Mouse (Mus musculus): Measurements from ENCODE around the gene Cdc42ep1. TPM values are rescaled to one million over a fixed set of nuclear protein-coding genes. Genes with fewer than 3 reads are reported as not detected.

Cdc42ep1 gene
- polyA plus RNA-seq, 1 experiment from 2014 or later, result 32.0 TPM

DNA sequence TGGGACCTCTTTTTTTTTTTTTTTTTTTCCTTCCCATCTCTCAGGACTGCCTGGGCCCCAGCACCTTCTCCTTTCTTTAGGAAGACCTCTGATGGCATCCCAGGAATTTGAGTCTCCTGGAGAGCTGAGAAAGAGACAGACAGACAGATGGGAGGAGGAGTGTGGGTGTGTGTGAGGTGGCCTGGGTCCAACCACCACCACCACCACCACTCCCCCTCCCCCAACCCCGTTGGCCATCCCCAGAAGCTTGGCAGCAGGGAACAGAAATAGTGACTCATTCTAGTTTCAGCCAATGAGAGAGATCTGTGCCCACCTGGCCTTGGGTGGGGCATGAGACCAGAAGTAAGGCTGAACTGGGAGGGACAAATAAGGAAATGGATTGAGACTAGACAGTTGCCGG lies 35.8 kb upstream of the Cdc42ep1 start:
- Histone ChIP-seq H3K4me1 (replicated peaks) (peaks cover 53% of the 10 kb centered on the region), H3K27ac (no peak overlapping the region), H3K4me3 (no peak overlapping the region), H3K9ac (no peak overlapping the region), H3K36me3 (no peaks in the 10 kb centered on the region), H3K9me3 (replicated peaks) (no peaks in the 10 kb centered on the region), H3K27me3 (peaks cover 9% of the 10 kb centered on the region), H3K4me2 (no peak overlapping the region)
- WGBS, result 20% methylated on average over 2 of the region's 2 CpGs
- ATAC-seq (replicated peaks; ENCODE audit: insufficient number of reproducible peaks, insufficient read depth, low FRiP score, low read depth), result no peak

DNA sequence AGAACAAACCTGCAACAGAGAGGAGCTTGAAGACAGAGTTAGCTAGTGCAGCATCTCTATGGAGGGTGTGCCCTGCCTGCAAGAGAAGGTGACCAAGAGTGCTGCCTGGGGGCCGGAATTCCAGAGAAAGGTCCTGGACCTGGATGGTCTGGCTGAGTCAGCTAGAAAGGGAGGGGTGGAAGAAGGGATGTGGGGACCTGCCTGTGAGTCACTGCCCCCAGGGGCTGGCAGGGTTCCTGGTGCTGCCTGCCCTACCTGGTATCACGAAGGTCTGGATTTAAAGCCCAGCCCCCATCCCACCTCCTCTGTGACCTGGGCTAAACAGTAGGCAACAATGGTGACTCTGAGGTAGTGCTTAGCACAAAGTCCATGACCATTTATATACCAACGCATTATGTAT lies 35.3 kb upstream of the Cdc42ep1 start:
- no peak overlapping the region for H3K4me3 ChIP-seq
- H3K9me3 ChIP-seq (replicated peaks), result no peaks in the 10 kb centered on the region
- H3K27me3 ChIP-seq, result peaks cover 7% of the 10 kb centered on the region
- peaks cover 48% of the 10 kb centered on the region for H3K4me1 ChIP-seq (replicated peaks)
- no peak overlapping the region for H3K27ac ChIP-seq
- ATAC-seq (replicated peaks; ENCODE audit: insufficient number of reproducible peaks, insufficient read depth, low FRiP score, low read depth), result no peak
- H3K4me2 ChIP-seq, result no peak overlapping the region
- no peaks in the 10 kb centered on the region for H3K36me3 ChIP-seq
- 76% methylated on average over 3 of the region's 3 CpGs for WGBS
- no peak overlapping the region for H3K9ac ChIP-seq

DNA sequence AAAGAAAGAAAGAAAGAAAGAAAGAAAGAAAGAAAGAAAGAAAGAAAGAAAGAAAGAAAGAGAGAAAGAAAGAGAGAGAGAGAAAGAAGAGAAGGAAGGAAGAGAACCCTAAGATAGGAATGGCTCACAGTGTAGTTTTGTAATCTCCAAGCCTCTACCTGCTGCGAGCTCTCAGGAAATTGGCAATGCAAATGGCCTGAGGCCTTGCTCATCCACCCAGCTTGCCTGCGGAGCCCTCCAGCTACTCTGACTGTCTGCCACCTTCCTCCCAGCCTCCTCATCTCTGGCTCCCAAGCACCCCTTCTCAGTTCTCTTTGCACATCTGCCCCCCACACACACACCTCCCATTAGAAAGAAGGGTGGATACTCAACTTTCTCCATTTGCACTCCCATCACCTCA lies 33.4 kb upstream of the Cdc42ep1 start:
- no peak overlapping the region for H3K4me3 ChIP-seq
- H3K36me3 ChIP-seq, result no peaks in the 10 kb centered on the region
- peaks cover 30% of the 10 kb centered on the region for H3K4me1 ChIP-seq (replicated peaks)
- H3K4me2 ChIP-seq, result no peak overlapping the region
- 88% methylated on average over 2 of the region's 2 CpGs for WGBS
- no peak for ATAC-seq (replicated peaks; ENCODE audit: insufficient number of reproducible peaks, insufficient read depth, low FRiP score, low read depth)
- H3K27ac ChIP-seq, result no peak overlapping the region
- H3K9ac ChIP-seq, result no peak overlapping the region
- H3K27me3 ChIP-seq, result peaks cover 7% of the 10 kb centered on the region
- H3K9me3 ChIP-seq (replicated peaks), result no peaks in the 10 kb centered on the region

- Histone ChIP-seq H3K9me3 (replicated peaks) (no peaks in the 10 kb centered on the region), H3K27me3 (peaks cover 7% of the 10 kb centered on the region), H3K4me3 (no peak overlapping the region), H3K9ac (no peak overlapping the region), H3K36me3 (no peaks in the 10 kb centered on the region), H3K4me1 (replicated peaks) (peaks cover 25% of the 10 kb centered on the region), H3K27ac (no peak overlapping the region), H3K4me2 (no peak overlapping the region)
- no peak for ATAC-seq (replicated peaks; ENCODE audit: insufficient number of reproducible peaks, insufficient read depth, low FRiP score, low read depth)
- WGBS, result 39% methylated on average over 9 of the region's 9 CpGs
Observed at GRCm38 (mm10) chr15:78809739-78810138, 32.7 kb upstream of the Cdc42ep1 start.

DNA sequence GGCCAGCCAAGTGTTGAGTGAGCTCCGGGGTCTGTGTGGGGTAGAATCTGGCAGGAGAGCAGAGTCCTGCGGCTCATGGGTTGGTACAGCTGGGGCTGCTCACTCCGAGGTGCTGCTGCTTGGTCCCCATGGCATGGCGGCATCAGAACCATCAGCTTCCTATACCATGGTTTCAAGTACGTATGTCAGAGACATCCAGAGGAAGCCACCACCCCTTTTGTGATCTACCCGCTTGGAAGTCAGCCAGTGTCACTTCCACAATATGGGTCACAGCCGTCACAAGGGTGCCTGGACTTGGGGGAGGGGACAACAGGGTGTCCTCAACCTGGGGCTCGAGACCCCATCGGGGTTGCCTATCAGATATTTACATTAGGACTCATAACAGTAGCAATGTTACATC lies 32.3 kb upstream of the Cdc42ep1 start:
- H3K4me2 ChIP-seq, result no peak overlapping the region
- 43% methylated on average over 9 of the region's 9 CpGs for WGBS
- H3K27me3 ChIP-seq, result peaks cover 7% of the 10 kb centered on the region
- H3K36me3 ChIP-seq, result no peaks in the 10 kb centered on the region
- no peak overlapping the region for H3K4me3 ChIP-seq
- H3K9ac ChIP-seq, result no peak overlapping the region
- no peak for ATAC-seq (replicated peaks; ENCODE audit: insufficient number of reproducible peaks, insufficient read depth, low FRiP score, low read depth)
- H3K27ac ChIP-seq, result no peak overlapping the region
- H3K4me1 ChIP-seq (replicated peaks), result peaks cover 27% of the 10 kb centered on the region
- no peaks in the 10 kb centered on the region for H3K9me3 ChIP-seq (replicated peaks)

- WGBS, result 83% methylated on average over 4 of the region's 4 CpGs
Observed at GRCm38 (mm10) chr15:78813603-78814002, 28.8 kb upstream of the Cdc42ep1 start.

GRCm38 (mm10) chr15:78815314-78816073 lies 26.9 kb upstream of the Cdc42ep1 start:
- Histone ChIP-seq H3K27me3 (no peaks in the 10 kb centered on the region), H3K4me3 (no peak overlapping the region), H3K9me3 (replicated peaks) (no peaks in the 10 kb centered on the region), H3K4me1 (replicated peaks) (peaks cover 16% of the 10 kb centered on the region), H3K9ac (no peak overlapping the region), H3K36me3 (no peaks in the 10 kb centered on the region), H3K27ac (peak overlapping the region; percentile 21), H3K4me2 (no peak overlapping the region)
- 29% methylated on average over 11 of the region's 11 CpGs for WGBS
- ATAC-seq (replicated peaks; ENCODE audit: insufficient number of reproducible peaks, insufficient read depth, low FRiP score, low read depth), result peak; percentile 70

More at GRCm38 (mm10) chr15:78813603-78814002, 28.8 kb upstream of the Cdc42ep1 start:
- Histone ChIP-seq H3K4me2 (no peak overlapping the region), H3K9me3 (replicated peaks) (no peaks in the 10 kb centered on the region), H3K4me1 (replicated peaks) (peaks cover 25% of the 10 kb centered on the region), H3K36me3 (no peaks in the 10 kb centered on the region), H3K4me3 (no peak overlapping the region), H3K27ac (no peak overlapping the region), H3K9ac (no peak overlapping the region), H3K27me3 (no peaks in the 10 kb centered on the region)
- ATAC-seq (replicated peaks; ENCODE audit: insufficient number of reproducible peaks, insufficient read depth, low FRiP score, low read depth), result no peak

GRCm38 (mm10) chr15:78816074-78816391 lies 26.4 kb upstream of the Cdc42ep1 start:
- ATAC-seq (replicated peaks; ENCODE audit: insufficient number of reproducible peaks, insufficient read depth, low FRiP score, low read depth), result no peak
- 60% methylated on average over 6 of the region's 6 CpGs for WGBS
- Histone ChIP-seq H3K4me1 (replicated peaks) (peaks cover 14% of the 10 kb centered on the region), H3K36me3 (no peaks in the 10 kb centered on the region), H3K9ac (no peak overlapping the region), H3K4me3 (no peak overlapping the region), H3K27ac (peak overlapping the region; percentile 21), H3K27me3 (no peaks in the 10 kb centered on the region), H3K9me3 (replicated peaks) (no peaks in the 10 kb centered on the region), H3K4me2 (no peak overlapping the region)

DNA sequence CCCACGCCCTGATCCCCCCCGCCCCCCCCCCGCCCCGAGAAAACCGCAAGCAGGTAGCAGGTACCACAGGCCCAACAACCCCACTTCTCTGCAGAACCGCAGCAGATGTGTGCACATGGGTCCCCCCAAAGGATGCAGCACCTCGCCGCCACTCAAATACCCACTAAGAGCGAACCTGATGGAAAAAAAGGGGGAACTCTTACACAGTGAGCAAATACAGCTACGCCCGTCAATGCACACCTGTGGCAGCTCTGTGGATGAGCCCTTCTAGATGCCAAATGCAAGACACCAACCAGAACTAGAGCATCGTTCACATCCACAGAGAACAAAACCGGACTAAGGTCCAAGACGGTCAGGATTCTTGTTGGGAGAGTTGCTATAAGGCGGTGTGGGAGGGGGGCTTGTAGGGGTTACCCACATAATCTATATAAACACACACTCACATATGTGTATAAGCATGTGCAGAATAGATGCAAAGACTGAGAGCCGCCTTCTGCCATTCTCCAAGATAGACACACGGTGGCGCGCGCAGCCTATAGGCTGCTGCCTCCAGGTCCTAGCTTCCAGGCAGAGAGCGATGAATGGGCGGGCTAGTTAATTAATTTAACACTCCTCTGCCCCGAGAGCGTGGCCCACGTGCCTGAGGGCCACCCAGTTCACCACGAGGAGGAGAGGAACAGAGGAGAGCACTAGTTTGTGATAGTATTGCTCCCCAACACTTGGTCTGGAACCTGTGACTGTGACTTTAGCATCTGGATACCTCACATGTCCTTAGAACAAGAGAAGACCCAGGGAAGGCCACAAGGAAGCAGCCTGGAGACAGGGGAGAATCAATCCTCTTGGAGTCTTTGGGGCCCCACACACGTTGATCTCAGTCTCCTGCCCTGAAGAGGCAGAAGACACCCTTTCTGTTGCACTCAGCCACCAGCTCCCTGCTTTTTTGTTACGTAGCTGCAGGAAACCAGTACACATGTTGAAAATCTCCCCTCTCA lies 15.9 kb upstream of the Cdc42ep1 start:
- no peaks in the 10 kb centered on the region for H3K9me3 ChIP-seq (replicated peaks)
- H3K27ac ChIP-seq, result no peak overlapping the region
- no peak overlapping the region for H3K9ac ChIP-seq
- H3K4me2 ChIP-seq, result no peak overlapping the region
- H3K4me1 ChIP-seq (replicated peaks), result peaks cover 17% of the 10 kb centered on the region
- 21% methylated on average over 28 of the region's 28 CpGs for WGBS
- no peaks in the 10 kb centered on the region for H3K36me3 ChIP-seq
- no peak overlapping the region for H3K4me3 ChIP-seq
- peak; percentile 69; the same call in 1 of the 2 replicates for ATAC-seq (replicated peaks; ENCODE audit: insufficient number of reproducible peaks, insufficient read depth, low FRiP score, low read depth)
- peaks cover 7% of the 10 kb centered on the region for H3K27me3 ChIP-seq

- Histone ChIP-seq H3K27me3 (peaks cover 7% of the 10 kb centered on the region), H3K4me2 (no peak overlapping the region), H3K27ac (no peak overlapping the region), H3K4me3 (no peak overlapping the region), H3K4me1 (replicated peaks) (peaks cover 35% of the 10 kb centered on the region), H3K36me3 (no peaks in the 10 kb centered on the region), H3K9ac (no peak overlapping the region), H3K9me3 (replicated peaks) (no peaks in the 10 kb centered on the region)
- 15% methylated on average over 5 of the region's 5 CpGs for WGBS
- no peak for ATAC-seq (replicated peaks; ENCODE audit: insufficient number of reproducible peaks, insufficient read depth, low FRiP score, low read depth)
Observed at GRCm38 (mm10) chr15:78828315-78828714, 14.1 kb upstream of the Cdc42ep1 start.

DNA sequence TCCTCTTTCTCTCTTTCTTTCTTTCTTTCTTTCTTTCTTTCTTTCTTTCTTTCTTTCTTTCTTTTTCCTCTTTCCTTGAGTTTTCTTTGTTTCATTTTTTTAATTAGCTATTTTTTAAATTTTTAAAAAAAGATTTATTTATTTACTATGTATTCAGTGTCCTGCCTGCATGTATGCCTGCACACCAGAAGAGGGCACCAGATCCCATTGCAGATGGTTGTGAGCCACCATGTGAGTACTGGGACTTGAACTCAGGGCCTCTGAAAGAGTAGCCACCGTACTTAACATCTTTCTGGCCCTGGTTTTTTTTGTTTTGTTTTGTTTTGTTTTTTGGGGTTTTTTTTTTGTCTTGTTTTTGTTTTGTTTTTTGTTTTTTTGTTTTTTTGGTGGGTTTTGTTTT lies 12.8 kb upstream of the Cdc42ep1 start:
- Histone ChIP-seq H3K9ac (no peak overlapping the region), H3K4me1 (replicated peaks) (peaks cover 48% of the 10 kb centered on the region), H3K27me3 (peaks cover 7% of the 10 kb centered on the region), H3K36me3 (no peaks in the 10 kb centered on the region), H3K4me3 (no peak overlapping the region), H3K4me2 (no peak overlapping the region), H3K9me3 (replicated peaks) (no peaks in the 10 kb centered on the region), H3K27ac (no peak overlapping the region)
- no peak for ATAC-seq (replicated peaks; ENCODE audit: insufficient number of reproducible peaks, insufficient read depth, low FRiP score, low read depth)
- 89% methylated on average over 1 of the region's 1 CpGs for WGBS

Data from heart, embryonic 15.5 days (tissue).